Mouse (Mus musculus): ENCODE data around the gene Tex13c2. TPM values are rescaled to one million over a fixed set of nuclear protein-coding genes. Genes with fewer than 3 reads are reported as not detected.

Tex13c2 gene
- not detected in 2 replicates for polyA plus RNA-seq (2014; fragmentation: Nextera tagmentation; extraction: Ambion mirVana)

GRCm38 (mm10) chrX:42489446-42489845 lies at the start of gene Tex13c2:
Tex13c2 (plus strand) TSS chrX:42489691.
- 91% methylated on average over 16 of the region's 16 CpGs for WGBS
- ATAC-seq (ENCODE audit: low FRiP score, low TSS enrichment), result no peak
- no peak within 1 kb of the TSS for H3K9ac ChIP-seq (ENCODE audit: low read depth, low read length)

DNA sequence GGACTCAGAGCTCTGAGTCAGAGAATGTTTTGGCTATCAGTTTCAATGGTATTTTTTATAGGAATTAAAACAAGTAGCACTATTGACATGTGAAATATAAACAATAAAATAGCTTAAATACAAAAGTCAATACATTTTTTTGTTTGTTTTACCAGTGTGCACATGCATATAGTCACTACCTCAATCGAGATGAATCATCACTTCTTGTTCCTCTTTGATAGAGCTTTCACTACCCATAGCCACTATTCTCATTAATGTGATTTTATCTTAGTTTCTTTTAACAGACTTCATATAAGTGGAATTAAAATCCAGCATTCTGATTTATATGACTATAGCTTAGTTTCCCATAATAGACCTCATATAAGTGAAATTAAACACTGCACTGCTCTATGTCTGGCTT lies 39.2 kb upstream of the Tex13c2 start:
- Histone ChIP-seq H3K4me2 (replicated peaks; ENCODE audit: low read depth, low read length) (no peak overlapping the region), H3K27ac (ENCODE audit: low read depth, low read length) (no peak overlapping the region), H3K9ac (ENCODE audit: low read depth, low read length) (no peak overlapping the region), H3K36me3 (ENCODE audit: control insufficient read depth, insufficient read depth, low read length) (no peaks in the 10 kb centered on the region), H3K4me1 (ENCODE audit: control insufficient read depth, insufficient read depth, low read length) (no peaks in the 10 kb centered on the region), H3K4me3 (ENCODE audit: low read length) (no peak overlapping the region), H3K27me3 (ENCODE audit: control insufficient read depth, insufficient read depth, low read length) (no peaks in the 10 kb centered on the region), H3K9me3 (ENCODE audit: control insufficient read depth, low read length) (no peaks in the 10 kb centered on the region)
- ATAC-seq (ENCODE audit: low FRiP score, low TSS enrichment), result no peak
- WGBS, result 84% methylated on average over 1 of the region's 1 CpGs

More at GRCm38 (mm10) chrX:42489446-42489845, at the start of gene Tex13c2:
- Histone ChIP-seq H3K4me2 (replicated peaks; ENCODE audit: low read depth, low read length) (no peak within 1 kb of the TSS), H3K27ac (ENCODE audit: low read depth, low read length) (no peak within 1 kb of the TSS), H3K9me3 (ENCODE audit: control insufficient read depth, low read length) (peaks cover 3% of the 10 kb centered on the region; the same call in 1 of the 2 replicates), H3K36me3 (ENCODE audit: control insufficient read depth, insufficient read depth, low read length) (no peaks in the 10 kb centered on the region), H3K4me3 (ENCODE audit: low read length) (no peak within 1 kb of the TSS), H3K4me1 (ENCODE audit: control insufficient read depth, insufficient read depth, low read length) (no peaks in the 10 kb centered on the region), H3K27me3 (ENCODE audit: control insufficient read depth, insufficient read depth, low read length) (no peaks in the 10 kb centered on the region)

- Histone ChIP-seq H3K4me1 (ENCODE audit: control insufficient read depth, insufficient read depth, low read length) (no peaks in the 10 kb centered on the region), H3K36me3 (ENCODE audit: control insufficient read depth, insufficient read depth, low read length) (no peaks in the 10 kb centered on the region), H3K9me3 (ENCODE audit: control insufficient read depth, low read length) (no peaks in the 10 kb centered on the region), H3K27me3 (ENCODE audit: control insufficient read depth, insufficient read depth, low read length) (no peaks in the 10 kb centered on the region), H3K4me3 (ENCODE audit: low read length) (no peak overlapping the region), H3K9ac (ENCODE audit: low read depth, low read length) (no peak overlapping the region), H3K27ac (ENCODE audit: low read depth, low read length) (no peak overlapping the region), H3K4me2 (replicated peaks; ENCODE audit: low read depth, low read length) (no peak overlapping the region)
- WGBS, result 94% methylated on average over 1 of the region's 1 CpGs
- no peak for ATAC-seq (ENCODE audit: low FRiP score, low TSS enrichment)
Observed at GRCm38 (mm10) chrX:42453001-42453400, 36.5 kb upstream of the Tex13c2 start.

DNA sequence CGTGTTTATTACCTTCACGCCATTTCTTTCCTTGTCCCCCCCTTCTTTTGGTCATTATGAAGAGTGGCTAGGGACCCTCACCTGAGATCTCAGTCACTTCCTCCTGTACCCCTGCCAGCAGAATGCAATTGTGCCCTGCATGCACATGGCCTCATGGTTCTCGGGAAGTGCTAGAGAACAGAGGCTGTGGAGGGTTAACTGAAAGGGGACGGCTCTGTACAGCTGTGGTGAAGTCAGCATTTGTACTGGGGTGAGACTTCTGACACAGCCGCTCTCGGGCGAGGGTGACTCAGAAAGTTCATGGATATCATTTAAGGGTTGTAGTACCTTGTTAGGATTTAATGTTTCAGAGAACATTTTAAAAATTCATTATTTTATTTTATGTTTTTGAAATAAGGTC lies 35.0 kb upstream of the Tex13c2 start:
- ATAC-seq (ENCODE audit: low FRiP score, low TSS enrichment), result no peak
- no peaks in the 10 kb centered on the region for H3K27me3 ChIP-seq (ENCODE audit: control insufficient read depth, insufficient read depth, low read length)
- 77% methylated on average over 7 of the region's 7 CpGs for WGBS
- no peaks in the 10 kb centered on the region for H3K36me3 ChIP-seq (ENCODE audit: control insufficient read depth, insufficient read depth, low read length)
- H3K4me3 ChIP-seq (ENCODE audit: low read length), result no peak overlapping the region
- no peaks in the 10 kb centered on the region for H3K9me3 ChIP-seq (ENCODE audit: control insufficient read depth, low read length)
- H3K4me2 ChIP-seq (replicated peaks; ENCODE audit: low read depth, low read length), result no peak overlapping the region
- no peaks in the 10 kb centered on the region for H3K4me1 ChIP-seq (ENCODE audit: control insufficient read depth, insufficient read depth, low read length)
- no peak overlapping the region for H3K27ac ChIP-seq (ENCODE audit: low read depth, low read length)
- no peak overlapping the region for H3K9ac ChIP-seq (ENCODE audit: low read depth, low read length)

- 92% methylated on average over 8 of the region's 8 CpGs for WGBS
- Histone ChIP-seq H3K9me3 (ENCODE audit: control insufficient read depth, low read length) (peaks cover 3% of the 10 kb centered on the region; the same call in 1 of the 2 replicates), H3K4me2 (replicated peaks; ENCODE audit: low read depth, low read length) (no peak overlapping the region), H3K36me3 (ENCODE audit: control insufficient read depth, insufficient read depth, low read length) (no peaks in the 10 kb centered on the region), H3K27me3 (ENCODE audit: control insufficient read depth, insufficient read depth, low read length) (no peaks in the 10 kb centered on the region), H3K27ac (ENCODE audit: low read depth, low read length) (no peak overlapping the region), H3K4me1 (ENCODE audit: control insufficient read depth, insufficient read depth, low read length) (no peaks in the 10 kb centered on the region), H3K4me3 (ENCODE audit: low read length) (no peak overlapping the region), H3K9ac (ENCODE audit: low read depth, low read length) (no peak overlapping the region)
- ATAC-seq (ENCODE audit: low FRiP score, low TSS enrichment), result no peak
Observed at GRCm38 (mm10) chrX:42490336-42490735, 845 bp downstream of the Tex13c2 start.

DNA sequence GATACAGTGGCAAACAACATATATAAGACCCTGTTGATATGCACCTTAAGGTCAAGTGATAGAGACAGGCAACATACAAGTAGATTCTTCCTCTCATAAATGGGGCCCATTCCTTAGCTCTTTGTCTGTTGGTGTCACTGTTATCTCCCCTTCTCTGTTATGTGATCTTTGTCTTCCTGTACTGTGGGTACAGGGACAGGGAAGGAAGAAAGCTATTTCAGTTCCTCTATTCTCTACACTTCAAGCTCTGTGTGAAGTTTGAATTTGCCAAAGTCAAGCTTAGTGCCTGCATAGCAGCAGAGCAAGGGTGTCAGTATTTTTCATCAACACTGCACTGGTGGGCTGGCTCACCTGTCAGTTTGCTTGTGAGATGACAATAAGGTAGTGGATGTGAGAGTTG lies 11.0 kb downstream of the Tex13c2 start:
- Histone ChIP-seq H3K4me3 (ENCODE audit: low read length) (no peak overlapping the region), H3K27me3 (ENCODE audit: control insufficient read depth, insufficient read depth, low read length) (no peaks in the 10 kb centered on the region), H3K4me2 (replicated peaks; ENCODE audit: low read depth, low read length) (no peak overlapping the region), H3K27ac (ENCODE audit: low read depth, low read length) (no peak overlapping the region), H3K4me1 (ENCODE audit: control insufficient read depth, insufficient read depth, low read length) (no peaks in the 10 kb centered on the region), H3K9ac (ENCODE audit: low read depth, low read length) (no peak overlapping the region), H3K9me3 (ENCODE audit: control insufficient read depth, low read length) (no peaks in the 10 kb centered on the region), H3K36me3 (ENCODE audit: control insufficient read depth, insufficient read depth, low read length) (no peaks in the 10 kb centered on the region)
- no peak for ATAC-seq (ENCODE audit: low FRiP score, low TSS enrichment)

DNA sequence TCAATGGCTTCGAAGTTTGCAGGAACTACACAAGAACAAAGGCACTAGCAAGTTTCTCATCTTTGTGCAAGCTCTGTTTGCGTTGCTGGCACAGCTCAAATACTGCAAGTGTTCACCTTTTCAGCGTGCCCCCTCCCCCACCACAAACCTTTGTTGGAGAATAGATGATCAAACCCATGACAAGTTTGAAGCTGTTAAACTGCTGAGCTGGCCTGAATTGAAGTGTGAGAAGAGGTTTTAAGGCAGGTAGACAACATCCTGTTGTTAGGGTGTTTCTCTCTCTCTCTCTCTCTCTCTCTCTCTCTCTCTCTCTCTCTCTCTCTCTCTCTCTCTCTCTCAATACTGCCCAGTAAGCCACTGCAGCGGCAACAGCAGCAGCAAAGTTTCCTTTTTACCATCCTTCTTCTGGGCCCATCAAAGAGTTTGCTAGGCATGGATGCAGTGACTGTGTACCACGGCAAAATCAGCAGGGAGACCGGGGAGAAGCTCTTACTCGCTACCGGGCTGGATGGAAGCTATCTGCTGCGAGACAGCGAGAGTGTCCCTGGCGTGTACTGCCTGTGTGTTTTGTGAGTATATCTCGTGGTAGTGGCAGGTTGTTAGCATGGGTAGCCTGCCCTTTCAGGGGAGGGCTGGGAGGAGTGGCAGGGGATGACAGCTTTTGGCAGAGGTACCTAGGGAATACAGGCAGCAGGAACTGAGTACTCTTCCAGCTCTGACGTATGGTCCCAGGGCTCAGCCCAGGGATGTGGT lies 13.0 kb downstream of the Tex13c2 start, which contains the start of gene Sh2d1a:
Gene Sh2d1a, plus strand, starts transcription at position 163 of the 753 bp plus-strand sequence.
- Histone ChIP-seq H3K4me2 (replicated peaks; ENCODE audit: low read depth, low read length) (no peak within 1 kb of the TSS), H3K36me3 (ENCODE audit: control insufficient read depth, insufficient read depth, low read length) (no peaks in the 10 kb centered on the region), H3K9me3 (ENCODE audit: control insufficient read depth, low read length) (no peaks in the 10 kb centered on the region), H3K4me3 (ENCODE audit: low read length) (no peak within 1 kb of the TSS), H3K4me1 (ENCODE audit: control insufficient read depth, insufficient read depth, low read length) (no peaks in the 10 kb centered on the region), H3K9ac (ENCODE audit: low read depth, low read length) (no peak within 1 kb of the TSS), H3K27ac (ENCODE audit: low read depth, low read length) (no peak within 1 kb of the TSS), H3K27me3 (ENCODE audit: control insufficient read depth, insufficient read depth, low read length) (no peaks in the 10 kb centered on the region)
- 80% methylated on average over 13 of the region's 13 CpGs for WGBS
- no peak for ATAC-seq (ENCODE audit: low FRiP score, low TSS enrichment)

DNA sequence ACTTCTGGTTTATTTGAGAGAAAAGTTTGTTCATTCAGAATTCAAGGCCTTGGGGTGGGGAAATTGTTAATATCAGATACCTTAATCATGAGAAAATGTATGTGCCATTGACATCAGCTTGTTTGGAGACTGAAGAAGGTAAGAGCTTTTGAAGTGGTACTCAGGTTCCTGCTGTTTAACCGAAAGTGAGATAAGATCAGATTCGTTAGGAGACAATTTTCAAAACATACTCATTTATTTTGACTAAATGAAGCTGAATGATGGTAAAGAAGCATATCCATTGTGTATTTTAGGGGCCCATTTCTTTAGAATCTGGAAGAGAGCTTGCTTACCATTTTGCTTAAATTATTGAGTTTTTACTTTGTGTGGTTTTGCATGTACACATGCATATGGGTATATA lies 21.6 kb downstream of the Tex13c2 start:
- H3K9me3 ChIP-seq (ENCODE audit: control insufficient read depth, low read length), result no peaks in the 10 kb centered on the region
- no peaks in the 10 kb centered on the region for H3K36me3 ChIP-seq (ENCODE audit: control insufficient read depth, insufficient read depth, low read length)
- H3K4me2 ChIP-seq (replicated peaks; ENCODE audit: low read depth, low read length), result no peak overlapping the region
- 76% methylated on average over 2 of the region's 2 CpGs for WGBS
- H3K27me3 ChIP-seq (ENCODE audit: control insufficient read depth, insufficient read depth, low read length), result no peaks in the 10 kb centered on the region
- H3K9ac ChIP-seq (ENCODE audit: low read depth, low read length), result no peak overlapping the region
- H3K27ac ChIP-seq (ENCODE audit: low read depth, low read length), result no peak overlapping the region
- no peak overlapping the region for H3K4me3 ChIP-seq (ENCODE audit: low read length)
- ATAC-seq (ENCODE audit: low FRiP score, low TSS enrichment), result no peak
- H3K4me1 ChIP-seq (ENCODE audit: control insufficient read depth, insufficient read depth, low read length), result no peaks in the 10 kb centered on the region

DNA sequence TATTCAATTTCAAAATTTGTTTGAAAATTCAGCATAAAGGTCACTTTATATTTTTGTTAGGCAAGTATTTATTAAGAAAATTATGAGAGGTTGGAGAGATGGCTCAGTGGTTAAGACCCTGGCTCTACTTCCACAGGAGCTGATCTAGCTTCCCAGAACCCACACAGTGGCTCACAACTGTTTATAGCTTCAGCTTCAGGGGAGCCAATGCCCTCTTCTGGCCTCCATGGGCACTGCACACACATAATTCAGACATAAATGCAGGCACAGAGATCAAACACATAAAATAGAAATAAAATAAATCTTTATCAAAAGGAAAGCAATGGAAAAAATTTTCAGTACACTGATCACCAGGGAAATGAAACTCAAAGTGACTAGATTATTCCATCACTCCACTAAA lies 23.1 kb downstream of the Tex13c2 start:
- H3K27me3 ChIP-seq (ENCODE audit: control insufficient read depth, insufficient read depth, low read length), result no peaks in the 10 kb centered on the region
- no peak overlapping the region for H3K27ac ChIP-seq (ENCODE audit: low read depth, low read length)
- no peaks in the 10 kb centered on the region for H3K9me3 ChIP-seq (ENCODE audit: control insufficient read depth, low read length)
- H3K9ac ChIP-seq (ENCODE audit: low read depth, low read length), result no peak overlapping the region
- H3K4me2 ChIP-seq (replicated peaks; ENCODE audit: low read depth, low read length), result no peak overlapping the region
- H3K4me1 ChIP-seq (ENCODE audit: control insufficient read depth, insufficient read depth, low read length), result no peaks in the 10 kb centered on the region
- no peaks in the 10 kb centered on the region for H3K36me3 ChIP-seq (ENCODE audit: control insufficient read depth, insufficient read depth, low read length)
- no peak for ATAC-seq (ENCODE audit: low FRiP score, low TSS enrichment)
- H3K4me3 ChIP-seq (ENCODE audit: low read length), result no peak overlapping the region
